Mouse (Mus musculus) G1E (cell line): ENCODE measurements around the gene Mrpl3. TPM values are rescaled to one million over a fixed set of nuclear protein-coding genes. Genes with fewer than 3 reads are reported as not detected.

Source experiments
- ATAC-seq: 2 replicates; pipeline ENCODE4 v1.8.0; 2016; ENCODE audit warnings: mild to moderate bottlenecking; ENCODE audit not compliant: insufficient number of reproducible peaks, poor library complexity, low FRiP score, severe bottlenecking; ENCODE audit errors: extremely low read depth
- DNase-seq: peaks from one replicate; pipeline ENCODE4 v3.0.0; 2012; ENCODE audit warnings: low spot score
- H3K27me3 ChIP-seq: 2 replicates; pipeline ENCODE4 v1.6.1; 2012; ENCODE audit warnings: mild to moderate bottlenecking, low read length, inconsistent platforms; ENCODE audit not compliant: insufficient read depth
- H3K36me3 ChIP-seq: replicated peaks from 2 replicates; pipeline ENCODE3; 2012; ENCODE audit warnings: mild to moderate bottlenecking, inconsistent platforms
- H3K4me1 ChIP-seq: 2 replicates; pipeline ENCODE4 v1.6.1; 2012; ENCODE audit warnings: low read depth, low read length, inconsistent platforms, mixed read lengths; ENCODE audit not compliant: insufficient read depth
- H3K4me3 ChIP-seq: 2 replicates; pipeline ENCODE4 v1.5.1; 2012; ENCODE audit warnings: low read depth, mild to moderate bottlenecking, inconsistent platforms, low read length, moderate library complexity, mixed read lengths
- H3K9me3 ChIP-seq: replicated peaks from 2 replicates; pipeline ENCODE4 v1.6.1; 2012; ENCODE audit warnings: inconsistent platforms
- CTCF ChIP-seq: IDR thresholded peaks from 2 replicates; pipeline ENCODE4 v1.5.1; 2012; ENCODE audit warnings: low read depth, low read length, inconsistent platforms, mixed read lengths
- GATA1 ChIP-seq: IDR thresholded peaks from 2 replicates; pipeline ENCODE4 v1.6.1; 2012; ENCODE audit warnings: borderline replicate concordance, low read length, inconsistent platforms, mixed read lengths
- GATA2 ChIP-seq: IDR thresholded peaks from 2 replicates; pipeline ENCODE4 v1.6.1; 2012; ENCODE audit warnings: low read depth, low read length, inconsistent platforms, borderline replicate concordance
- POLR2AphosphoS5 ChIP-seq: IDR thresholded peaks from 2 replicates; pipeline ENCODE4 v1.6.1; 2012; ENCODE audit warnings: low read depth, low read length, inconsistent platforms; ENCODE audit not compliant: insufficient replicate concordance
- TAL1 ChIP-seq: conservative IDR thresholded peaks from 2 replicates; pipeline ENCODE4 v1.6.1; 2012; ENCODE audit warnings: low read depth, low read length, inconsistent platforms, mixed read lengths
- polyA plus RNA-seq: library from polyadenylated mRNA; stranded (reverse); fragments of >175 nt; gene quantifications from 2 replicates; pipeline ENCODE4 v1.2.3, GENCODE M21; 2012
- total RNA-seq, 2 experiments: library from RNA; stranded (forward) in 1 of 2; stranded (reverse) in 1 of 2; fragments of 200-1000 nt in 1 of 2; fragments of >200 nt in 1 of 2; fragmentation: Nextera tagmentation in 1 of 2; gene quantifications; 2 replicates each; pipeline ENCODE4 v1.2.3; 2014 to 2017

Gene Mrpl3
- total and polyA plus RNA-seq, 3 experiments, result 31.0 to 173 (median 86.0) TPM

DNA sequence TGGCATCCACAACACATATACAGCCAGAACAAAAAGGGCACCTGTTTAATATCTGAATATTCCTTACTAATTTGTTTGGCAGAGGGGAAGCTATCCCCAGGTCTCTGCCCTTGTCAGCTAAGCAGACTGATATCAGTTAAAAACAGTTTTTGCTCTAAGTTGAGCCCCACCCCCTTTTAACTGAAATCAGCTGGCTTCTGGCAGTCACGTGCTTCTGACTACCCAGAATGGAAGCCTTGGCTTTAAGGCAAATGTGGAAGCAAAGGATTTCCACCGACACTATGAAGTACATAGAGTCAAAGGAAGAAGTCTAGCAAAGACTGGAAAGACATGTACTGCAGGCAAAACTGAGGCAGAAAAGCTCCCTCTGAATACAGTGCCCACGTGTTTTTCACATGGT lies 15.2 kb upstream of the Mrpl3 start:
- DNase-seq, result no peak
- Histone ChIP-seq H3K4me3 (no peak overlapping the region), H3K27me3 (no peaks in the 10 kb centered on the region), H3K9me3 (no peaks in the 10 kb centered on the region), H3K36me3 (no peaks in the 10 kb centered on the region), H3K4me1 (no peaks in the 10 kb centered on the region)
- no peak; the same call in 1 of the 2 replicates for ATAC-seq
- no peak for TF ChIP-seq CTCF

- DNase-seq, result no peak
- H3K4me3 ChIP-seq, result no peak overlapping the region
- H3K9me3 ChIP-seq, result no peaks in the 10 kb centered on the region
- no peaks in the 10 kb centered on the region; the same call in 1 of the 2 replicates for H3K27me3 ChIP-seq
- TF ChIP-seq CTCF (no peak), GATA2 (no peak), GATA1 (no peak), POLR2AphosphoS5 (no peak), TAL1 (no peak)
- H3K36me3 ChIP-seq, result no peaks in the 10 kb centered on the region
- no peaks in the 10 kb centered on the region for H3K4me1 ChIP-seq
- ATAC-seq, result no peak
Observed at GRCm38 (mm10) chr9:105046014-105046413, 7.0 kb upstream of the Mrpl3 start.

DNA sequence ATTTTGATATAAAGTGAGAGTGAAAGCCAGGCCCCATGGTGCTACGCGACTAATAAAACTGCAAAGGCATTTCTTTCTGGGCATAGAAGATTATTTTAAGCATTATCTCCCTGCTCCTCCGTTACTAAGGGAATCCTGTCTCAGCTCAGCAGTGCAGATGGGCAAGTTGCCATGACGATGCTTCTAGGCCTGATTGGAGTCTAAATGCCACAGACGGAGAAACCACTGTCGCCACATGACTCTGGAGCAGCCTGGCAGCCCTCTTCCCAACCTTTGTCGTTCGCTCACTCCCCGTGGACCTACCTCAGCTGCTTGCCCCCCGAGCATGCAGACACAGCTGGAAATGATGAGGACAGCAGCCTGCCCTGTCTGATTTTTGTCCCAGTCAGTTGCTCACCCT lies 4.7 kb upstream of the Mrpl3 start:
- H3K27me3 ChIP-seq, result no peaks in the 10 kb centered on the region; the same call in 1 of the 2 replicates
- no peak for TF ChIP-seq TAL1
- TF ChIP-seq GATA1, result no peak
- TF ChIP-seq CTCF, result no peak
- no peak overlapping the region for H3K4me3 ChIP-seq
- DNase-seq (no peak), ATAC-seq (no peak)
- no peaks in the 10 kb centered on the region for H3K36me3 ChIP-seq
- peaks cover 3% of the 10 kb centered on the region; the same call in 1 of the 2 replicates for H3K4me1 ChIP-seq
- H3K9me3 ChIP-seq, result no peaks in the 10 kb centered on the region

DNA sequence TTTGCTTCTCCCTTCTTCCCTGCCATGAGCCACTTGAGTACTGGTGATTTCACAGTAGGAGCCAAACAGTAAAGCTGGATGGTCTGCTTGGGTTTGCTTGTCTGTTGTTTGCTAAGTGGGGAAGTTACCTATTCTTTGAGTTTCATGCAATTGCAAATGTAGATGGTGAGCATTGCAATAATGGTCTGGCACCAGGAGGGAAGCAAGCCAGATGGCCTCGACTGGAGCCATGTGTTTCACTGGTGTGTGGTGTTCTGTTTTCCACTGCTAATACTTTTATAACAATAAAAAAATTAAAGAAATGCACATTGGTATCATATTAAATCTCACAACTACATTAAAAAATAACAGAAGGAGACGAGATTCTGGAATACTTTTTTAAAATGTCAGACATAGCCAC lies 3.4 kb upstream of the Mrpl3 start:
- Histone ChIP-seq H3K4me1 (peaks cover 8% of the 10 kb centered on the region; the same call in 1 of the 2 replicates), H3K27me3 (no peaks in the 10 kb centered on the region; the same call in 1 of the 2 replicates), H3K4me3 (no peak overlapping the region), H3K9me3 (no peaks in the 10 kb centered on the region), H3K36me3 (peaks cover 3% of the 10 kb centered on the region)
- no peak for ATAC-seq
- TF ChIP-seq TAL1 (no peak), CTCF (no peak), POLR2AphosphoS5 (no peak), GATA2 (no peak), GATA1 (no peak)
- DNase-seq, result no peak

DNA sequence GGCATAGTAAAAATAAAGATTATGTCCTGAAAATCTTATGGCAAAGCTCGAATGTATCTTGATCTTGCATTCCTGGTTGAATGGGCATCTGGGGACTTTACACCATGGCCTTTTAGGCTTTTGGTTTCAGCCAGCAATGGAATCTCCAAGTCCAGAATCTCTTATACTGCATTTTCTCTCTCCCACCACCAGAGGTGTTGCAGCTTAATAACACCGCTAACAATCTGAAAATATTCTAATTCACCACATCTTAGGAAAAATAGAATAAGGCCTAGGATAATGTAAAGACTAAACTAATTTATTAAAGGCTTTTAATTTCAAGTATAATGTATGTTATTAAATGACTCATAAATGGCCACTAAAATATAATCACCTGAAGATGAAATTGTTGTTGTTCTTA lies 2.8 kb upstream of the Mrpl3 start:
- ATAC-seq, result no peak
- no peak for DNase-seq
- TF ChIP-seq GATA1 (no peak), GATA2 (no peak), POLR2AphosphoS5 (no peak), CTCF (no peak), TAL1 (no peak)
- H3K4me3 ChIP-seq, result no peak overlapping the region
- no peaks in the 10 kb centered on the region for H3K9me3 ChIP-seq
- peaks cover 9% of the 10 kb centered on the region for H3K36me3 ChIP-seq
- H3K4me1 ChIP-seq, result peaks cover 12% of the 10 kb centered on the region; the same call in 1 of the 2 replicates
- H3K27me3 ChIP-seq, result no peaks in the 10 kb centered on the region; the same call in 1 of the 2 replicates

GRCm38 (mm10) chr9:105053812-105054211 lies 773 bp downstream of the Mrpl3 start:
- DNase-seq, result no peak
- peak overlapping the region; percentile 91 for H3K4me3 ChIP-seq
- no peaks in the 10 kb centered on the region for H3K27me3 ChIP-seq
- TF ChIP-seq POLR2AphosphoS5 (no peak), GATA2 (no peak), TAL1 (no peak), CTCF (no peak), GATA1 (no peak)
- peaks cover 12% of the 10 kb centered on the region; the same call in 1 of the 2 replicates for H3K4me1 ChIP-seq
- no peaks in the 10 kb centered on the region for H3K9me3 ChIP-seq
- no peak for ATAC-seq
- peaks cover 43% of the 10 kb centered on the region for H3K36me3 ChIP-seq

DNA sequence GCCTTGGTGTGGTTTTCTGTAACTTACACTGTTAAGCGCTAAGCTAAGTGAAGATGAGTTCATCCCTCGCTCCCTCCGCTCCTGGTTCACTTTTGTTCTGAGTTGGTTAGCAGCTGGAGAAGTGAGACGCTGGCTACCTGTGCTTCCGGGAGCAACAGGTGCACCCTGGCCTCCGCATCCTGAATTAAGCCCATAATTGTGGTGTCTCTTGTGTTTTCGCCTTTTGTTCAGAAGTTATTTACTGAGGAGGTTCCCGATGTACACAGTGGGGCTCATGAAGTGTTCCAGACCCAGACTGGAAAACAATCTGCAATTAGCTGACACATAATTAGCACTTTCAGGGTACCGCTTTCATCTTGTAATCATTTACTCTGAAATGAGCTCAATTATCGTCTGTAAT lies 16.1 kb downstream of the Mrpl3 start:
- Histone ChIP-seq H3K4me1 (no peaks in the 10 kb centered on the region), H3K36me3 (peaks cover 96% of the 10 kb centered on the region), H3K9me3 (no peaks in the 10 kb centered on the region), H3K27me3 (no peaks in the 10 kb centered on the region), H3K4me3 (no peak overlapping the region)
- no peak for ATAC-seq
- DNase-seq, result no peak
- no peak for TF ChIP-seq GATA1
- no peak for TF ChIP-seq GATA2
- no peak for TF ChIP-seq POLR2AphosphoS5
- no peak for TF ChIP-seq TAL1
- TF ChIP-seq CTCF, result no peak
